Mouse (Mus musculus): Measurements from ENCODE around the gene Pde4a. TPM values are rescaled to one million over a fixed set of nuclear protein-coding genes. Genes with fewer than 3 reads are reported as not detected.

The Pde4a gene
- total RNA-seq, 2 experiments from 2014 or later: 101 to 106 TPM

GRCm38 (mm10) chr9:21134595-21135328 lies 30.8 kb upstream of the Pde4a start:
- TF ChIP-seq CTCF (IDR thresholded peaks at IDR 0.05): no peak
- Histone ChIP-seq H3K4me3 (no peak overlapping the region), H3K27ac (no peak overlapping the region; the same call in 1 of the 2 replicates)
- DNase-seq (ENCODE audit: extremely low spot score in 1 of 2, low spot score in 2 of 2): no peak
- intact Hi-C loops (cut with DNase I): loop anchor here (5.0 kb wide), 2 partner anchors 102 to 122 kb away; partner anchors contain the start of gene Icam5

- no peak for TF ChIP-seq CTCF (IDR thresholded peaks at IDR 0.05)
- DNase-seq (ENCODE audit: extremely low spot score in 1 of 2, low spot score in 2 of 2): no peak
- intact Hi-C loops (cut with DNase I): loop anchor here (5.0 kb wide), 2 partner anchors 103 to 123 kb away; partner anchors contain the start of gene Icam5
- Histone ChIP-seq H3K4me3 (no peak overlapping the region), H3K27ac (no peak overlapping the region; the same call in 1 of the 2 replicates)
Observed at GRCm38 (mm10) chr9:21135329-21135890, 30.1 kb upstream of the Pde4a start.

GRCm38 (mm10) chr9:21135941-21136381 lies 29.6 kb upstream of the Pde4a start:
- H3K4me3 ChIP-seq: no peak overlapping the region
- DNase-seq (ENCODE audit: extremely low spot score in 1 of 2, low spot score in 2 of 2): no peak
- intact Hi-C loops (cut with DNase I): loop anchor here (2.0 to 5.0 kb wide), 3 partner anchors 104 to 235 kb away; partner anchors contain the start of gene Icam5
- no peak overlapping the region for H3K27ac ChIP-seq
- TF ChIP-seq CTCF (IDR thresholded peaks at IDR 0.05): no peak

GRCm38 (mm10) chr9:21136401-21136800 lies 29.1 kb upstream of the Pde4a start:
- intact Hi-C loops (cut with DNase I): loop anchor here (2.0 to 5.0 kb wide), 3 partner anchors 104 to 236 kb away; partner anchors contain the start of gene Icam5
- H3K4me3 ChIP-seq: no peak overlapping the region
- TF ChIP-seq CTCF (IDR thresholded peaks at IDR 0.05): no peak
- no peak for DNase-seq (ENCODE audit: extremely low spot score in 1 of 2, low spot score in 2 of 2)
- H3K27ac ChIP-seq: no peak overlapping the region

- peak; percentile 69 for TF ChIP-seq CTCF (IDR thresholded peaks at IDR 0.05)
- Histone ChIP-seq H3K27ac (no peak overlapping the region), H3K4me3 (no peak overlapping the region)
- intact Hi-C loops (cut with DNase I): loop anchor here (2.0 to 5.0 kb wide), 3 partner anchors 105 to 236 kb away; partner anchors contain the start of gene Icam5
- peak; percentile 50 to 54 for DNase-seq (ENCODE audit: extremely low spot score in 1 of 2, low spot score in 2 of 2)
Observed at GRCm38 (mm10) chr9:21137229-21137628, 28.3 kb upstream of the Pde4a start.

DNA sequence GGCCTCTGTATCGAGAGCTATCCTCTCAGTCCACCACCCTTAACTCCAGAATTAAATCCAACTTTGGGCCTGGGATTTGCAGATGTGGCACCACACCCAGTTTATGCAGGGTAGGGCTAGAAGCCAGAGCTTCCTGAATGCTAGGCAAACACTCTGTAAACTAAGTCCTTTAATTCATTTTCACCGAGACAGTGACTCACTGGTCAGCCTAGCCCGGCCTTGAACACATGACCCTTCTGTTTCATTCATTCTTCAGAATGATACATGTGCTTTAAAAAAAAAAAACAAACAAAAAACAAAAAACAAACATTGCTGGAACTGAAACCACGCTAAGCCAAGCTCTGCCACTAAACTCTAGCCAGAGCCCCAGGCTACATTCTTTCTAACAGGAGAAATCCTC lies 27.1 kb upstream of the Pde4a start:
- no peak for DNase-seq (ENCODE audit: extremely low spot score in 1 of 2, low spot score in 2 of 2)
- no peak overlapping the region for H3K4me3 ChIP-seq
- intact Hi-C loops (cut with DNase I): loop anchor here (5.0 kb wide), 2 partner anchors 106 to 126 kb away; partner anchors contain the start of gene Icam5
- no peak for TF ChIP-seq CTCF (IDR thresholded peaks at IDR 0.05)
- no peak overlapping the region for H3K27ac ChIP-seq

DNA sequence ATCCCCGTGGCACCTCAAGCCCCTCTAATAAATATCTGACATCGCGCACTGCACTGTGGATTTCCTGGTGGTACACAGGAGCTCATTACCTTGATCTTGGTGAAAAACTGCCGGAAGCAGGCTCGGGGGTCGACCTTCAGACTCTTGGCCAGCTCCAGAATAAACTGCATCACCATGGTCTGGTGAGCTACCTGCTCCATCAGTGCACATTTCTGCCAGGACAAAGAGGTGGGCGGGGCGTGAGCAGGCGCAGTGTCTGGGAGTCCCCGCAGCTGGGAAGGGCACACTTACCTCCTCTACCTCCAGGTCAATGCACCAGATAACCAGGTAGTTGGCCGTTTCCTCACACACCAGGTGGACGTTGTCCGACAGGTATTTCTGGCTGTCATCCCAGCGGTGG lies 23.6 kb upstream of the Pde4a start:
- intact Hi-C loops (cut with DNase I): no loop called here
- no peak for DNase-seq (ENCODE audit: extremely low spot score in 1 of 2, low spot score in 2 of 2)
- H3K4me3 ChIP-seq: no peak overlapping the region
- no peak overlapping the region for H3K27ac ChIP-seq
- no peak for TF ChIP-seq CTCF (IDR thresholded peaks at IDR 0.05)

GRCm38 (mm10) chr9:21144361-21144760 lies 21.2 kb upstream of the Pde4a start:
- no peak for DNase-seq (ENCODE audit: extremely low spot score in 1 of 2, low spot score in 2 of 2)
- no peak for TF ChIP-seq CTCF (IDR thresholded peaks at IDR 0.05)
- no peak overlapping the region for H3K27ac ChIP-seq
- H3K4me3 ChIP-seq: no peak overlapping the region
- intact Hi-C loops (cut with DNase I): no loop called here

DNA sequence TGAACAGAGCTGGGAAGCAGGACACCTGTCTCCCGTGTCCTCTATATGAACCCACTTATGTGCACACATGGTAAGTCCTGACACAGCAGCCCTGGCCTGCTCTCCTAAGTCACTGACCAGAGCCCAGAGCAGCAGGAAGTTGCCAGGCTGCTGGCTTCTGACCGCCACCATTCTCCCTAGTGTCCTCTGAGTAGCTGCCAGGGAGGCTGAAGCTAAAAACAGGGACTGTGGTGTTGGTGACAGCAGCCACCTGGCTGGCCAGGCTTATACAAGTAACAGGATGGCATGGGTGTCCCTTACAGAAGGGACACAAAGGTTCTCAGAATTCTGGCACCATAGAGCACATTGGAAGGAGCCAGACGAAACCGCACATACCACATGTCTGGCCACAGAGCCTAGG lies 20.1 kb upstream of the Pde4a start:
- TF ChIP-seq CTCF (IDR thresholded peaks at IDR 0.05): no peak
- intact Hi-C loops (cut with DNase I): no loop called here
- Histone ChIP-seq H3K27ac (no peak overlapping the region), H3K4me3 (no peak overlapping the region)
- no peak for DNase-seq (ENCODE audit: extremely low spot score in 1 of 2, low spot score in 2 of 2)

DNA sequence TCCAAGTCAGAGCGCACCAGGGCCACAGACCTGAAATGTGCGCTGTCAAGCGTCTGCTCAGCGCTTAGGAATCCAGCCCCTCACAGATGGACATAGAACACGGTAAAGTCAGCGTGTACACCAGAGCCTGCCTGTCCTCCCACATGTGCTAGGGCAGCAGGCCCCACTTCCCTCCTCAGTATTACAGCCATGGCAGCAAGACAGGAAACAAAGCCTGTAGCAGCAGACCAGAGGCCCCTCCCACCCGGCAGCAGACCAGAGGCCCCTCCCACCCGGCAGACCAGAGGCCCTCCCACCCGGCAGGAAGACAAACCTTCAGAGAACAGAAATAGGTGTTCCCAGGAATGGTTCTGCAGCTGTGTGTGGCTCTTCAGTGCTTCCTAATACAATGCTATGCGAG lies 18.8 kb upstream of the Pde4a start:
- Histone ChIP-seq H3K27ac (no peak overlapping the region), H3K4me3 (no peak overlapping the region)
- no peak for TF ChIP-seq CTCF (IDR thresholded peaks at IDR 0.05)
- DNase-seq (ENCODE audit: extremely low spot score in 1 of 2, low spot score in 2 of 2): no peak
- intact Hi-C loops (cut with DNase I): no loop called here

DNA sequence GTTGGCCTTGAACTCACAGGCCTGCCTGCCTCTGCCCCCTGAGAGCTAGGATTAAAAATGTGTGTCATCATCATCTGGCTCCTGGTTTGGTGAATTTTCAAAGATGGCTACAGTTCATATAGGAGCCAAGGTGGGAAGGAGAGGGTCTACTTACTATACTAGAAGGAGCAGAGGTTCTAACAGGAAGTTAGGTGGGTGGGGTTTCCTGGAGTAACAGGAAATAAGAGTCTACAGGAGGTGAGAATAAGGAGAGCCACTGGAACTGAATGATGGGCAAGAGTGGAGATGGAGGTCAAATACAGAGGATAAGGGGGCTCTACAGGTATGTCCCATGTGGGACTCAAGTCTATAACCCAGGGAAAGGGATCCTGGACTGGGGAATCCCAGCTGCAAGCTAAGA lies 17.1 kb upstream of the Pde4a start:
- H3K4me3 ChIP-seq: no peak overlapping the region
- H3K27ac ChIP-seq: no peak overlapping the region
- DNase-seq (ENCODE audit: extremely low spot score in 1 of 2, low spot score in 2 of 2): no peak
- no peak for TF ChIP-seq CTCF (IDR thresholded peaks at IDR 0.05)
- intact Hi-C loops (cut with DNase I): no loop called here

DNA sequence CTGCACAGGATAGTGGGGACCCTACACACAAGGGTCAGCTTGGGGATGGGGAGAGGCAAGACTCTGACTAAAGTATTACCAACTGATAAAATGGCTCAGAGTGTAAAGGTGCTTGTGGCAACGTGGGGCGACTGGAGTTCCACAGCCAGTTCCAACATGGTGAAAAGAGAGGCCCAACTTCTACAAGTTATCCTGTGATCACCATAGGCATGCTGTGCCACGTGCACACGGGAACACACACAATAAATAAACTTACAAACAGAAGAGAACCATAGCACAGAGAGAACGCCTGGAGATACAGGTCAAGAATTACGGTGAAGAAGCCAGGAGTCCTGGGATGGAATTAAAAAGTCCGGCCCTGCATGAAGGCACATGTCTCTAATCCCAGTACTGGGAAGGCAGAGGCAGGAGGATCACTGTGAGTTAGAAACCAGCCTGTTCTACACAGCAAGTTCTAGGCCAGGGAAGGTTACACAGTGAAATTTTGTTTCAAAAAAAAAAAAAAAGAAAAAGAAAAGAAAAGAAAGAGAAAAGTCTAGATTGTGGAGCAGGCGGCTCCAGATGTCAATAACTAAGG lies 16.3 kb upstream of the Pde4a start:
- Histone ChIP-seq H3K4me3 (peak overlapping the region; percentile 94), H3K27ac (peak overlapping the region; percentile 88)
- DNase-seq (ENCODE audit: extremely low spot score in 1 of 2, low spot score in 2 of 2): no peak
- intact Hi-C loops (cut with DNase I): loop anchor here (1.0 kb wide), 1 partner anchor 20 kb away; no protein-coding TSS in a partner anchor
- no peak for TF ChIP-seq CTCF (IDR thresholded peaks at IDR 0.05)

Data from left cerebral cortex, adult 2 months (tissue).